Mouse (Mus musculus) Muller cell, postnatal 12 days (primary cell): ENCODE results near the gene Tmem151b.
A peak's percentile ranks its signal among the peaks of the same experiment; 100 is the strongest.

Experiments
- DNase-seq: peaks from one replicate; pipeline ENCODE4 v3.0.0-alpha.2; 2015; ENCODE audit errors: inconsistent ontology term

Tmem151b gene

DNA sequence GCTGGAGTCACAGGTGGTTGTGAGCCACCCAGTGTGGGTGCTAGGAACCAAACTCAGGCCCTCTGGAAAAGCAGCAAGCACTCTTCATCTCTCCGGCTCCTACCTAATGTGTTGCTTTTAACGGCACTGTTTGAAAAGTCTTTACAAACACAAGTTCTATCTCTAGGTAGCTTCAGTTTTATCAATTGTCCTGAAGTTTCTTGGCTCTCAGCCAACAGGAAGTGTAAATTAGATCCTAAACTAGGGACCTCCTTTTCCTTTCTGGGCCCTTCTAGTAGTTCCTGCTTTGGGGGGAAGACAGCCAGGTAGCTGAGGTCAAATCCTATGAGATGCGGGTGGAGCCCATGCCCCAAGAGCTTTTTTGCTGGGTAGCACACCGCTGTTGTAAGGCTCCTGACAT, 38.6 kb downstream of the Tmem151b start:
- DNase-seq = no peak

DNA sequence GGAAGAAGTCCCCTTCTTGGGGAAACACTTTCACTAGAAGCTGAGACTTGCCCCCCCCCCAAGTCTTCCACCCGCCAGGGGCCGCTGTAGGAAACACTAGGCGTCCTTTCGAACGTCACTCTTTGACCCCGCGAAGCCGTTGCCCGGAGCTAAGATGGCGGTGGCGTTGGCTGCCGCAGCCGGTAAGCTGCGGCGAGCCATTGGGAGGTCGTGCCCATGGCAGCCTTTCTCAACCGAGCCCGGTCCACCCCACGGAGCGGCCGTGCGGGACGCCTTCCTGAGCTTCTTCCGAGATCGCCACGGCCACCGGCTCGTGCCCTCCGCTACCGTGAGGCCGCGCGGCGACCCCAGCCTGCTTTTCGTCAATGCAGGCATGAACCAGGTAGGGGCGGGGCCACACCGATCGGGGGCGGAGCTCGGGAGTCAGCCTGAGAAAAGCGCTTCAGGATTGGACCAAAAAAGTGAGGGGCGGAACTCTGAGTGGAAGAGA, 42.7 kb downstream of the Tmem151b start, which contains the start of gene Aars2:
Gene Aars2 (plus strand): TSS at position 142 of the 490 bp plus-strand sequence.
- DNase-seq = peak; percentile 95

DNA sequence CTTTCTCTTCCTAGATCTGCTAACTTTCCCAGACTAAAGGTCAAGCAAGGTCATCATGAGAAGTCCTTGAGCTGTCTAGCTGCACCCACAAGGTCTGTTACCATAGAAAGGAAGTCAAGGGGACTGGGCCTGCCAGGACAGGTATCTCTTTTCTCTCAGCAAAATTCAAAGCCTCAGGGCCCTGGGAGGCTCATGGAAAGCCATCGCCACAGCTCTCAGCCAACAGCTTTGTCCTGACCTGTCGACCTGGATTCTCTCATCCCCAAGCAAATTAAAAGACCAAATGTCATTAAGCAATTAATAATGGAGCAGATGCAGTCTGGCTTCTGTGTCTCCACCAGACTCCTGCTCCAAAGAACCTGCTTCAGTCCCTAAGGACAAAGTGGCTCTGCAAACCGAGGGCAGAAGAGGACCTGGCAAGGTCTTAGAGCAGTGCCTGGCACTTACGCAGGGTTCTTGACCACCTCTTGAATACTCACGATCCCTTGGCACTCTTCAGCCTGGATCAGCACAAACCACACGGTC, 43.5 kb downstream of the Tmem151b start:
- no peak for DNase-seq

DNA sequence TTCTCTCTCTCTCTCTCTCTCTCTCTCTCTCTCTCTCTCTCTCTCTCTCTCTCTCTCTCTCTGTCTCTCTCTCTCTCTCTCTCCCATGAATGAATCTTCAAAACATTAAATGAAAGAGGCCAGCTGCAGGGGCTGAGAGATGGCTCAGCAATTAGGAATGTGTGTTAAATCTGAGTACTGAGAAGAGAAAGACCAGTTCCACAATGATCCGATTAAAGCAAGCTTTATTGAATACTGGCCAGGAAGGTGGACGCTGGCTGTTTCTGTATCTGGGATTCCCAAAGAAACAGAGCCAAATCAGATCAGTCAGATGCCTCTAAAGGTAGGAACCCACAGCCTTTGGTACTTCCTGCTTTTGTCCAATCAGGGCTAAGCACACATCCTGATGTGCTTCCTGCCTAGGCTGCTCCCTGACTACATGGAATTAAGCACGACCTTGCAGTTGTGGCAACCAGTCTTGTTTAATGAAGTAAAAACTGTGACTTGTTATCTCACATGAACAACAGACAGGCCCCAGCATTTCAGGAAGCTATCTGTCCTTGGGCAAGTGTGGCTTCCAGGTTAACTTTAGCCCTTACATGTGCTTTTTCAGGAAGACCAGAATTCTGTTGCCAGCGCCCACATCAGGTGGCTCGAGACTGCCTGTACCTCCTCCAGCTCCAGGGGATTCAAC, 46.0 kb downstream of the Tmem151b start:
- DNase-seq = peak; percentile 88

DNA sequence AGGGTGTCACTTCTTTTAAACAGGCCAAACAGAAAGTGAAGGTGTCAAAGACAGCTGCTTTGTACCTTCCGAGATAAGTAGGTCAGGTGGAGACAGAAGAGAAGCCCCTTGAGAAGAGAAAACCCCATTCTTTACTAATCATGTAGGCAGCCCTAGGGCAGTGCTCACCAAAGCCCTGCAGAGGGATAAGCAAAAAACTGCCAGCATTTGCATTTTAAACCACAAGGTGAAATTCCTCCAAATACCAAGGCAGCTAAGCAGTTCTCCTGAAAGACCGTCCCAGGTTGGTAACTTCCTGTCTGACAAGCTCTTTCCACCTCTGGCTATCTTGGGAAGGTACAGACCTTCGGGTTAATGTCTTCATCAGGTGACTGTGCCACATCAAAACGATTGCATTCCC, 47.2 kb downstream of the Tmem151b start:
- DNase-seq = no peak

DNA sequence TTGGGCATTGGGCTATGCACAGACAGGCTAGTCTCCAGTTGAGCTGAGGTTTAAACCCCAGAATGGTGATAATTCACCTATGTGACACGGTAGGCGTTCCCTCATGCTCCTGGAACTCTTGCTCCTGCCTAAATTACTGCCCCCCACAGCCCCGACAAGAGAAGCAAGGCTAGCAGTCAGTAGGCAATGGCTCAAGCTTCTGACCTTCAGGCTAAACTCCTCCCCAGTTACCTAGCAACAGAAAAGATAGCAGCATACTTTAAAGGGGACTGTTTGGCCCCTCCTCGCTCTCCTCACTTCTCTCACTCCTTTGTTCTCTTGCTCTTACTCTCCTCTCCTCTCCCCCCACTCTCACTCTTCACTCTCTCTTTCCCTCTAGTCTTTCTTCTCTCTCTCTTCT, 48.5 kb downstream of the Tmem151b start:
- DNase-seq = no peak

DNA sequence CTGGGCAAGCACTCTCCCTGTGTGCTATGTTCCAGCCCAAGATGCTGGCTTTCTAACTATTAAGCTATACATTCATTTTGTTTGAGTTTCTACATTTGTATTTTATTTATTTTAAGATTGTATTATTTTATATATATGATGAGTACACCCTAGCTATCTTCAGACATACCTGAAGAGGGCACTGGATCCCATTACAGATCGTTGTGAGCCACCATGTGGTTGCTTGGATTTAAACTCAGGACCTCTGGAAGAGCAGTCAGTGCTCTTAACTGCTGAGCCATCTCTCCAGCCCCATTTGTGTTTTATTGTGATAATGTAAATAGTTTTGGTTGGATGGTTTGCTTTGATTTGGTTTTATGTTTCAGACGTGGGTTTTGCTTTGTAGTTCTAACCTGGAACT, 50.0 kb downstream of the Tmem151b start:
- no peak for DNase-seq

DNA sequence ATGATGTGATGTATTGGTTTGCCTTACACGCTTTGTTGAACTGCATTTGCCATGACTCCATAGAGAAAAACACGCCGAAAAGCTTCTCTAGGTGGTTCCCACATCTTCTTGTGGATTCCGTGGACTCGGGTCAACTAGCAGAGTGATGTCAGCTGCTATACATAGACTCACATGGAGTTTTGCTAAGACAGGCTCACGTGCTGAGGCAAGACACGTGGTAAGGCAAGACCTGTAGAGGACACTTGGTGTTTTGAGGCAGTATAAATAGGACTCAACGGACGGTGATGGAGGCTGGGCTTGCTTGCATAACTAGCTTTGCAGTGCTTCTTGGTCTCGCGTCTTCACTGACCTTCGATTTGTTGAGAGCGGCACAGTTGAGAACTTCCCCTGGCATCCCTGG, 51.1 kb downstream of the Tmem151b start:
- DNase-seq = no peak

DNA sequence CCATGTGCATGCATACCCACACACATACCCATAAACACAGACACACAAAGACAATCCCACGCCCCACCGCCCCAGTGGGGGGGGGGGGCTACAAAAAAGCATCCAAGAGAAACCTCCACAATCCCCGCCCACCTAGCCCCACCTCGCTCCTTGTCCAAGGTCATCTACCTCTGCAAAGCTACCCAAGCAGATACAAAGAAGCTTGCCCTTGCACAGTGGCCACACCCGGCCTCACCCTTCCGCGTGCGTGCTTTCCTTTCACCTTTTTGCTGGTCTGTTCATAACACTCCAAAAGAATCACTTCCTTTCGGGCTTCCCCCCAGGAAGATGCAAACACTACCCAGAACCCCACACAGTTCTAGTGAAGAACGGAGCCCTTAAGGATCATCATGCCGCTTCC, 54.1 kb downstream of the Tmem151b start:
- no peak for DNase-seq
